Mouse (Mus musculus) MEL (cell line): ENCODE results near the gene Sorcs2. TPM values are rescaled to one million over a fixed set of nuclear protein-coding genes. Genes with fewer than 3 reads are reported as not detected.

Experiments
- DNase-seq: peaks from one replicate; pipeline ENCODE4 v3.0.0; 2011; ENCODE audit warnings: low read depth, low spot score
- H3K27ac ChIP-seq: 2 replicates; pipeline ENCODE4 v1.5.1; 2012; ENCODE audit warnings: low read depth, mild to moderate bottlenecking, control low read depth, low read length, moderate library complexity; ENCODE audit not compliant: control insufficient read depth
- H3K27me3 ChIP-seq, 2 experiments: fragments of 150-350 bp in 1 of 2; sonication (generic) in 1 of 2; 2 replicates each; pipeline ENCODE4 v1.6.1; 2012; ENCODE audit warnings: low read length in 2 of 2, mild to moderate bottlenecking in 2 of 2, improper control_type of control experiment in 1 of 2, moderate library complexity in 1 of 2; ENCODE audit not compliant: insufficient read depth in 2 of 2, control insufficient read depth in 1 of 2
- H3K36me3 ChIP-seq, 2 experiments: 2 replicates each; pipeline ENCODE4 v1.6.1; 2012 to 2014; ENCODE audit warnings: low read length in 2 of 2, improper control_type of control experiment in 1 of 2, inconsistent platforms in 1 of 2, mild to moderate bottlenecking in 1 of 2; ENCODE audit not compliant: insufficient read depth in 2 of 2, control insufficient read depth in 1 of 2
- H3K4me1 ChIP-seq, 2 experiments: fragments of 150-350 bp in 1 of 2; sonication (generic) in 1 of 2; 2 replicates each; pipeline ENCODE4 v1.6.1; 2012; ENCODE audit warnings: low read length in 2 of 2, improper control_type of control experiment in 1 of 2, mild to moderate bottlenecking in 1 of 2; ENCODE audit not compliant: insufficient read depth in 2 of 2, control insufficient read depth in 1 of 2
- H3K4me3 ChIP-seq, 2 experiments: fragments of 150-350 bp in 1 of 2; sonication (generic) in 1 of 2; 2 replicates each; pipeline ENCODE4 v1.5.1; 2012; ENCODE audit warnings: low read depth in 2 of 2, low read length in 2 of 2, mild to moderate bottlenecking in 2 of 2, moderate library complexity in 2 of 2, control low read depth in 1 of 2, improper control_type of control experiment in 1 of 2; ENCODE audit not compliant: control insufficient read depth in 1 of 2, insufficient read depth in 1 of 2
- H3K79me2 ChIP-seq: 2 replicates; pipeline ENCODE4 v1.6.1; 2012; ENCODE audit warnings: mild to moderate bottlenecking, low read length, moderate library complexity; ENCODE audit not compliant: control insufficient read depth, poor library complexity, insufficient read depth
- H3K9ac ChIP-seq: 2 replicates; pipeline ENCODE4 v1.6.1; 2012; ENCODE audit warnings: low read depth, mild to moderate bottlenecking, control low read depth, low read length, moderate library complexity; ENCODE audit not compliant: control insufficient read depth, poor library complexity, severe bottlenecking
- H3K9me3 ChIP-seq: fragments of 150-350 bp; sonication (generic); replicated peaks from 2 replicates; pipeline ENCODE4 v1.6.1; 2012; ENCODE audit warnings: mild to moderate bottlenecking, low read length, improper control_type of control experiment, moderate library complexity; ENCODE audit not compliant: insufficient read depth
- BHLHE40 ChIP-seq: IDR thresholded peaks from 2 replicates; pipeline ENCODE4 v1.6.1; 2012; ENCODE audit warnings: low read depth, mild to moderate bottlenecking, inconsistent platforms, low read length, improper control_type of control experiment, borderline replicate concordance
- CHD1 ChIP-seq: IDR thresholded peaks from 2 replicates; pipeline ENCODE4 v1.6.1; 2012; ENCODE audit warnings: low read depth, mild to moderate bottlenecking, inconsistent platforms, low read length, improper control_type of control experiment
- CHD2 ChIP-seq: IDR thresholded peaks from 2 replicates; pipeline ENCODE4 v1.6.1; 2011; ENCODE audit warnings: low read length, improper control_type of control experiment
- CTCF ChIP-seq, 3 experiments: IDR thresholded peaks in 2 of 3; conservative IDR thresholded peaks in 1 of 3; 2 replicates each; pipeline ENCODE4 v1.5.1; 2011 to 2012; ENCODE audit warnings: low read length in 3 of 3, low read depth in 2 of 3, mild to moderate bottlenecking in 2 of 3, improper control_type of control experiment in 1 of 3, inconsistent platforms in 1 of 3, mixed read lengths in 1 of 3, moderate library complexity in 1 of 3; ENCODE audit not compliant: control insufficient read depth in 1 of 3, insufficient read depth in 1 of 3, poor library complexity in 1 of 3, severe bottlenecking in 1 of 3
- ELF1 ChIP-seq: IDR thresholded peaks from 2 replicates; pipeline ENCODE4 v1.6.1; 2014; ENCODE audit warnings: low read depth, mild to moderate bottlenecking, inconsistent platforms, low read length, improper control_type of control experiment, moderate library complexity
- GABPA ChIP-seq: IDR thresholded peaks from 2 replicates; pipeline ENCODE4 v1.6.1; 2012; ENCODE audit warnings: low read depth, mild to moderate bottlenecking, inconsistent platforms, low read length, improper control_type of control experiment, moderate library complexity
- GATA1 ChIP-seq: IDR thresholded peaks from 2 replicates; pipeline ENCODE4 v1.6.1; 2011; ENCODE audit warnings: low read depth, low read length, improper control_type of control experiment
- HCFC1 ChIP-seq: IDR thresholded peaks from 2 replicates; pipeline ENCODE4 v1.6.1; 2012; ENCODE audit warnings: low read depth, mild to moderate bottlenecking, inconsistent platforms, low read length, improper control_type of control experiment, moderate library complexity
- JUND ChIP-seq: IDR thresholded peaks from 2 replicates; pipeline ENCODE4 v1.6.1; 2011; ENCODE audit warnings: low read depth, mild to moderate bottlenecking, improper control_type of control experiment, low read length
- KAT2A ChIP-seq: conservative IDR thresholded peaks from 2 replicates; pipeline ENCODE4 v1.6.1; 2012; ENCODE audit warnings: low read depth, low read length, improper control_type of control experiment, inconsistent platforms
- MAFK ChIP-seq: IDR thresholded peaks from 2 replicates; pipeline ENCODE4 v1.6.1; 2011; ENCODE audit warnings: low read depth, mild to moderate bottlenecking, low read length, improper control_type of control experiment, borderline replicate concordance
- MAX ChIP-seq: IDR thresholded peaks from 2 replicates; pipeline ENCODE4 v1.6.1; 2011; ENCODE audit warnings: low read length, improper control_type of control experiment
- MAZ ChIP-seq: IDR thresholded peaks from 2 replicates; pipeline ENCODE4 v1.6.1; 2012; ENCODE audit warnings: low read depth, mild to moderate bottlenecking, inconsistent platforms, low read length, improper control_type of control experiment
- MXI1 ChIP-seq: IDR thresholded peaks from 2 replicates; pipeline ENCODE4 v1.6.1; 2011; ENCODE audit warnings: mild to moderate bottlenecking, low read depth, low read length, improper control_type of control experiment
- NRF1 ChIP-seq: IDR thresholded peaks from 2 replicates; pipeline ENCODE4 v1.6.1; 2014; ENCODE audit warnings: low read depth, mild to moderate bottlenecking, inconsistent platforms, low read length, improper control_type of control experiment, moderate library complexity; ENCODE audit not compliant: poor library complexity, insufficient read depth, severe bottlenecking
- RCOR1 ChIP-seq: IDR thresholded peaks from 2 replicates; pipeline ENCODE4 v1.6.1; 2012; ENCODE audit warnings: low read depth, mild to moderate bottlenecking, inconsistent platforms, low read length, improper control_type of control experiment
- SMC3 ChIP-seq: IDR thresholded peaks from 2 replicates; pipeline ENCODE4 v1.6.1; 2011; ENCODE audit warnings: low read depth, low read length, improper control_type of control experiment
- TAL1 ChIP-seq: IDR thresholded peaks from 2 replicates; pipeline ENCODE4 v1.6.1; 2012; ENCODE audit warnings: mild to moderate bottlenecking, inconsistent platforms, low read length, moderate library complexity, mixed read lengths
- TBP ChIP-seq: IDR thresholded peaks from 2 replicates; pipeline ENCODE4 v1.8.0; 2011; ENCODE audit warnings: low read depth, low read length, improper control_type of control experiment
- TCF12 ChIP-seq: IDR thresholded peaks from 2 replicates; pipeline ENCODE4 v1.6.1; 2014; ENCODE audit warnings: low read depth, mild to moderate bottlenecking, inconsistent platforms, low read length, improper control_type of control experiment, moderate library complexity
- UBTF ChIP-seq: IDR thresholded peaks from 2 replicates; pipeline ENCODE4 v1.6.1; 2012; ENCODE audit warnings: low read depth, mild to moderate bottlenecking, inconsistent platforms, low read length, improper control_type of control experiment, moderate library complexity, borderline replicate concordance; ENCODE audit not compliant: insufficient read depth
- USF1 ChIP-seq: IDR thresholded peaks from 2 replicates; pipeline ENCODE4 v1.6.1; 2014; ENCODE audit warnings: low read depth, mild to moderate bottlenecking, inconsistent platforms, low read length, improper control_type of control experiment, moderate library complexity
- ZMIZ1 ChIP-seq: IDR thresholded peaks from 2 replicates; pipeline ENCODE4 v1.6.1; 2012; ENCODE audit warnings: low read depth, mild to moderate bottlenecking, inconsistent platforms, low read length, improper control_type of control experiment, moderate library complexity
- ZNF384 ChIP-seq: IDR thresholded peaks from 2 replicates; pipeline ENCODE4 v1.6.1; 2012; ENCODE audit warnings: low read depth, mild to moderate bottlenecking, inconsistent platforms, low read length, improper control_type of control experiment
- polyA plus RNA-seq, 2 experiments: library from polyadenylated mRNA; stranded (reverse) in 1 of 2; unstranded in 1 of 2; fragments of >175 nt in 1 of 2; fragments of >200 nt in 1 of 2; gene quantifications; 2 replicates each; pipeline versions ENCODE4 v1.2.1 to v1.2.4; 2012; ENCODE audit warnings: low replicate concordance in 2 of 2, low read depth in 1 of 2; ENCODE audit not compliant: insufficient read length in 2 of 2, insufficient read depth in 1 of 2, missing spikeins in 1 of 2
- total RNA-seq: library from RNA; depleted of rRNA; stranded (reverse); fragments of 300-350 nt; gene quantifications from 2 replicates; pipeline ENCODE4 v1.2.3, GENCODE M21; 2012

Sorcs2 gene
- total and polyA plus RNA-seq, 3 experiments: not detected

GRCm38 (mm10) chr5:36444611-36445010 lies 46.7 kb upstream of the Sorcs2 start:
- Histone ChIP-seq H3K27ac (no peak overlapping the region), H3K36me3 (no peaks in the 10 kb centered on the region), H3K4me1 (no peaks in the 10 kb centered on the region), H3K27me3 (no peaks in the 10 kb centered on the region), H3K4me3 (no peak overlapping the region), H3K9me3 (no peaks in the 10 kb centered on the region), H3K79me2 (no peaks in the 10 kb centered on the region), H3K9ac (no peak overlapping the region)
- TF ChIP-seq USF1 (no peak), CHD1 (no peak), TBP (no peak), GABPA (no peak), CTCF (IDR thresholded peaks at IDR 0.05 in 2 of 3, conservative IDR thresholded peaks at IDR 0.05 in 1 of 3; ENCODE audit: control insufficient read depth in 1 of 3, insufficient read depth in 1 of 3, low read depth in 2 of 3, low read length in 3 of 3, poor library complexity in 1 of 3, severe bottlenecking in 1 of 3) (no peak), GATA1 (no peak), JUND (no peak), TAL1 (no peak), MXI1 (no peak), SMC3 (no peak), ZMIZ1 (no peak), ZNF384 (no peak), ELF1 (no peak), MAFK (no peak), KAT2A (no peak), TCF12 (no peak), BHLHE40 (no peak), HCFC1 (no peak)
- DNase-seq: no peak

GRCm38 (mm10) chr5:36440741-36441140 lies 42.8 kb upstream of the Sorcs2 start:
- H3K9me3 ChIP-seq: no peaks in the 10 kb centered on the region
- no peak overlapping the region for H3K9ac ChIP-seq
- H3K4me1 ChIP-seq: no peaks in the 10 kb centered on the region
- H3K27ac ChIP-seq: no peak overlapping the region
- no peaks in the 10 kb centered on the region for H3K27me3 ChIP-seq
- H3K36me3 ChIP-seq: no peaks in the 10 kb centered on the region
- no peak overlapping the region for H3K4me3 ChIP-seq
- no peaks in the 10 kb centered on the region for H3K79me2 ChIP-seq
- DNase-seq: no peak
- TF ChIP-seq CHD1: no peak
- no peak for TF ChIP-seq ZMIZ1
- TF ChIP-seq JUND: no peak
- TF ChIP-seq MAX: no peak
- no peak for TF ChIP-seq RCOR1
- no peak for TF ChIP-seq NRF1
- no peak for TF ChIP-seq CHD2
- no peak for TF ChIP-seq UBTF
- TF ChIP-seq ZNF384: no peak
- no peak for TF ChIP-seq MAZ
